Mouse (Mus musculus): Measurements from ENCODE around the gene Rab23.

DNA sequence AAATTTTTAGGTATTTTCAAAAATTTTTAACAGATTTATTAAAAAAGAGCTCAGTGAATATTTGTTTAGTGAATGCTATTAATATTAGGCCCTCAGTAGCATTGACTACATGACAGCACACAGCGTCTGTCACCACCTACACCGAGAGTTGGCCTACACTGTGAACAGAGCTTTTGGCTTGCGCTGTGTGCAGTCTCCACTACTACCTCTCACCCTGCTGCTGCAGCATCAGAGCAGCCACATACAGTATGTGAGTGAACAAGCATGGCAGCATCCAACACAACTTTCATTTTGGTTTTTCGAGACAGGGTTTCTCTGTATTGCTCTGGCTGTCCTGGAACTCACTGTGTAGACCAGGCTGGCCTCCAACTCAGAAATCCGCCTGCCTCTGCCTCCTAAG lies 64.9 kb downstream of the Rab23 start:
- TF ChIP-seq CTCF (IDR thresholded peaks at IDR 0.05; ENCODE audit: control insufficient read depth, insufficient read depth, low read length) (no peak), POLR2A (IDR thresholded peaks at IDR 0.05; ENCODE audit: borderline replicate concordance, control insufficient read depth, low read depth, low read length) (no peak)
